Mouse (Mus musculus) embryonic facial prominence, embryonic 11.5 days (tissue): ENCODE data around the gene Gm20388. TPM values are rescaled to one million over a fixed set of nuclear protein-coding genes. Genes with fewer than 3 reads are reported as not detected.

ENCODE experiments used
- ATAC-seq: fragments of 200-750 bp; cut with Nextera tagmentation; replicated peaks from 2 replicates; pipeline ENCODE4 v1.8.0; 2017; ENCODE audit warnings: low read depth; ENCODE audit not compliant: insufficient number of reproducible peaks, low FRiP score, low TSS enrichment
- DNase-seq: peaks from one replicate; pipeline ENCODE4 v3.0.0-alpha.2; 2015; ENCODE audit warnings: low spot score
- H3K27ac ChIP-seq: fragments of 300-500 bp; sonication (generic); replicated peaks from 2 replicates; pipeline ENCODE4 v1.5.1; 2014; ENCODE audit warnings: mild to moderate bottlenecking, low read depth, low read length, control low read depth
- H3K27me3 ChIP-seq: fragments of 300-500 bp; sonication (generic); 2 replicates; pipeline ENCODE4 v1.6.1; 2014; ENCODE audit warnings: mild to moderate bottlenecking, low read length, moderate library complexity, mixed read lengths; ENCODE audit not compliant: control insufficient read depth, insufficient read depth
- H3K36me3 ChIP-seq: fragments of 300-500 bp; sonication (generic); replicated peaks from 2 replicates; pipeline ENCODE4 v1.6.1; 2014; ENCODE audit warnings: low read depth, mild to moderate bottlenecking, low read length, moderate library complexity, mixed read lengths; ENCODE audit not compliant: control insufficient read depth, insufficient read depth
- H3K4me1 ChIP-seq: fragments of 300-500 bp; sonication (generic); 2 replicates; pipeline ENCODE4 v1.6.1; 2014; ENCODE audit warnings: low read length, mixed read lengths; ENCODE audit not compliant: control insufficient read depth, insufficient read depth
- H3K4me2 ChIP-seq: fragments of 300-500 bp; sonication (generic); 2 replicates; pipeline ENCODE4 v1.6.1; 2014; ENCODE audit warnings: low read depth, mild to moderate bottlenecking, control low read depth, low read length, moderate library complexity
- H3K4me3 ChIP-seq: fragments of 300-500 bp; sonication (generic); 2 replicates; pipeline ENCODE4 v1.5.1; 2014; ENCODE audit warnings: low read depth, low read length, control low read depth
- H3K9ac ChIP-seq: fragments of 300-500 bp; sonication (generic); replicated peaks from 2 replicates; pipeline ENCODE4 v1.6.1; 2014; ENCODE audit warnings: mild to moderate bottlenecking, control low read depth, low read length
- H3K9me3 ChIP-seq: fragments of 300-500 bp; sonication (generic); replicated peaks from 2 replicates; pipeline ENCODE4 v1.6.1; 2016; ENCODE audit warnings: mild to moderate bottlenecking, low read length, inconsistent platforms, mixed read lengths; ENCODE audit not compliant: control insufficient read depth
- WGBS: fragments of 180-500 bp; shearing (Covaris S2); extraction: QIAGEN DNeasy Blood & Tissue Kit; methylation state at CpG from one replicate; pipeline ENCODE4 v1.1.7; 2014; 5-methylcytosine and 5-hydroxymethylcytosine counted together
- polyA plus RNA-seq: library from polyadenylated mRNA; unstranded; fragments of >200 nt; fragmentation: Nextera tagmentation; extraction: Ambion mirVana; gene quantifications from 2 replicates; pipeline ENCODE4 v1.2.1, GENCODE M21; 2014

Gm20388 gene
- polyA plus RNA-seq, 1 experiment from 2014 or later = 3.1 TPM

DNA sequence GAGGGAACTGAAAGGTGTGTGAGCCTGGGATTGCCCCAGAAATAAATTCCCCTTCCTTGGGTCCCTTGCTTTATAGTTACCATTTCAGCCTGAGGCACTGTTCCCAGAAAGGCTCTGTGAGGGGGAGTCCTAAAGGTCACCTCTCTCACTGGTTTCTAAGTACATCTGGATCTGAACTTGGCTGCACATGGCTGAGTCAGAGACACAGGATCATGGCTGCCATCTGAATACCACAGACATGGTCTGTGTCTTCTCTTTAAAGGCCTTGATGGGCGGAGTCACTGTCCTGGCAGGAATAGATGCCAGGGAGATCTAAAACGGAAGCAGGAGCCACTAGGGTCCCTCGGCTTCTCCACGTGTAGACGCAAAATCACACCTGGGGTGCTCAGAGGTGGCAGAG is 119.8 kb downstream of the Gm20388 start:
- Histone ChIP-seq H3K9me3 (no peaks in the 10 kb centered on the region), H3K4me1 (no peaks in the 10 kb centered on the region), H3K4me2 (no peak overlapping the region), H3K9ac (no peak overlapping the region), H3K4me3 (no peak overlapping the region), H3K36me3 (no peaks in the 10 kb centered on the region), H3K27ac (no peak overlapping the region), H3K27me3 (no peaks in the 10 kb centered on the region)
- WGBS = 79% methylated on average over 5 of the region's 5 CpGs
- no peak for DNase-seq
- no peak for ATAC-seq

DNA sequence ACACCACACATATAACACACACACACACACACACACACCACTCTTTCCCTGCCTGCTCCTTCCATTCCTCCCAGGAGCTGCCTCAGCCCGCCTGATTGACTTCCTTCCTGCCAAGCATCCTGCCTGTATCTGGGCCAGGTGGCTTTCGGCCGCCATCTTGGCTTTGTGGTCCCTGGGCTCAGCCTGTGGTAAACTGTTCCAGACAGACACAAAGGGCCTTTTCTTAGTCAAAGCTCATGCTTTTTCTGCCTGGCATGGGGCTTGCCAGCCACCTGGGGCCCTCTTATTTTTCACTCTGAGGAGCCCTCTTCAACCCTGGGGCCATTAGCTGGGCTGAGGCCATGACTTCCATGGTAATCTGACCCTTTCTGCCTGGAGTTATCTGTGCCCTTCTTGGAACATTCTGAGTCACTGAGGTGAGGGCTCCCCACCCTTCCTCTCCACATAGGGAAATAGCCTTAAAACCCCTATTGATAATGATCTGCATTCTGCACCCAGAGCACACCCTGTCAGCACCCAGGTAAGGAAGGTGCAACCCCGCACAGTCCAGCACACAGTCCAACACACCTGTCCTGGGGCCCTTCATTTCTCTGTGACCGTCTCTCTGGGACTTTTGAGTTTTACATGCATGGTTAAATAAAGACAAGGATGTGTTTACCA is 122.0 kb downstream of the Gm20388 start:
- WGBS = 74% methylated on average over 5 of the region's 5 CpGs
- 0 out of 2 replicates have a peak overlapping the region, but pooled peaks have one; percentile 21 for H3K27ac ChIP-seq
- H3K4me1 ChIP-seq = peaks cover 4% of the 10 kb centered on the region
- H3K4me3 ChIP-seq = no peak overlapping the region
- H3K4me2 ChIP-seq = no peak overlapping the region
- H3K9ac ChIP-seq = no peak overlapping the region
- DNase-seq (no peak), ATAC-seq (no peak)
- H3K27me3 ChIP-seq = no peaks in the 10 kb centered on the region
- no peaks in the 10 kb centered on the region for H3K36me3 ChIP-seq
- no peaks in the 10 kb centered on the region for H3K9me3 ChIP-seq

DNA sequence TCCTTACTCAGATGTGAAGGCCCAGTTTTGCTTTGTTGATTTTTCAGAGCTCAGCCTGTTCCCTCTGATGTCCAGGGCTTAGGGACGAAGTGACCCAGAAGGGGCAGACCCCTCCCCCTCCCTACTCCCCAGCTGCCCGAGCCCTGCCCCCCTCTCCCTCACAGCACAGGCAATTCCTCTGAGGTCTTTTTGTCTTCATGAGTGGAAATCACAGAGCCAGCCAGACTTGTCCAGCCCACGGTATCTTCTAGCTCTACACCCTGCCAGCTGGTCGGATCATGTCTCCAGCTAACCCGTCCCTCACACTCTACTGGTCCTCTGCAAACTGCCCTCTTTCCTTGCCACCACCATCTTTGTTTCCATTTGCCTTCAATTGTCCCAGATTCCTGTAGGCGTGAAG is 123.8 kb downstream of the Gm20388 start:
- WGBS = 31% methylated on average over 6 of the region's 6 CpGs
- ATAC-seq (no peak), DNase-seq (no peak)
- Histone ChIP-seq H3K4me2 (no peak overlapping the region), H3K9me3 (no peaks in the 10 kb centered on the region), H3K27me3 (no peaks in the 10 kb centered on the region), H3K9ac (no peak overlapping the region; the same call in 1 of the 2 replicates), H3K27ac (no peak overlapping the region; the same call in 1 of the 2 replicates), H3K36me3 (no peaks in the 10 kb centered on the region), H3K4me3 (no peak overlapping the region), H3K4me1 (peaks cover 4% of the 10 kb centered on the region)

DNA sequence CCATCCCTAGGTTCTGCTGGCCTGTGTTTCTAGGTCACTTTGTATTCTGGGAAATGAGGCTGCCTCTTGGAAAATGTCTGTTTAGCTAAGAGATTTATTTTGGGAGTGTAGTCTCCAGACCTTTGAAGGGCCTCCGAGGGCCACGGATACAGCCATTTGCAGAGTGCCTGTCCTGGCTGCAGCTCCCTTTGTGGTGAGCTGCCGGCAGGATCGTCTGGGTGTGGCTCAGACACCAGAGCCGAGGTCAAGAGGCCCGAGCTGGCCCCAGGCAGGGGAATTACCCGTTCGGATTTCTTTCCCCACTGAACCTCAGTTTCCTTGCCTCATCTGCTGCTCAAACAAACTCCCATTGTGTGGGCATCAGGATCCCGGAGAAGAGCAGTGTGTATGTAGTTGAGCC is 125.5 kb downstream of the Gm20388 start:
- no peak for DNase-seq
- peaks cover 4% of the 10 kb centered on the region for H3K4me1 ChIP-seq
- ATAC-seq = no peak

DNA sequence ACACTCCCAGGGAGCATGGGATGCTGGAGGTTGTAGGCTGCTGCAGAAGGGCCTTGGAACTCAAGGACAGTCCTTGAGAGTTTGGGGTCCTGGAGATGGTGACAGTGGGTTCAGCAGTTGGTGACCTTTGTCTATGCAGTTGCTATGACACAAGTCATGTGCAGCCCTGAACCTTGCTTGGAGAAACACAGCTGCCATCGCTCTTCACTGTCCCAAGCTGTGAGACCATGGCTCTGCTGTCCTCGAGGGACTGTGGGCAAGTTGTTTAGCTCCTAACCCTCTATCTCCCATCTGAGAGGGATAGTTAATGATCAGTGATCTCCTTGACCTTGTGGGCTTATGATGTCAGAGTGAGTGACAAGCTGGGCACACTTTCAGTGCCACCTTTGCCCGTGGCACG is 125.9 kb downstream of the Gm20388 start:
- Histone ChIP-seq H3K9me3 (no peaks in the 10 kb centered on the region), H3K36me3 (no peaks in the 10 kb centered on the region), H3K4me3 (no peak overlapping the region), H3K27me3 (no peaks in the 10 kb centered on the region), H3K27ac (no peak overlapping the region), H3K4me1 (peaks cover 4% of the 10 kb centered on the region), H3K9ac (no peak overlapping the region), H3K4me2 (no peak overlapping the region)
- 67% methylated on average over 4 of the region's 4 CpGs for WGBS
- DNase-seq (no peak), ATAC-seq (no peak)

More for the DNA sequence above, 125.5 kb downstream of the Gm20388 start:
- Histone ChIP-seq H3K9me3 (no peaks in the 10 kb centered on the region), H3K4me2 (no peak overlapping the region), H3K36me3 (no peaks in the 10 kb centered on the region), H3K9ac (no peak overlapping the region), H3K27ac (no peak overlapping the region), H3K4me3 (no peak overlapping the region), H3K27me3 (no peaks in the 10 kb centered on the region)
- 5% methylated on average over 9 of the region's 9 CpGs for WGBS

DNA sequence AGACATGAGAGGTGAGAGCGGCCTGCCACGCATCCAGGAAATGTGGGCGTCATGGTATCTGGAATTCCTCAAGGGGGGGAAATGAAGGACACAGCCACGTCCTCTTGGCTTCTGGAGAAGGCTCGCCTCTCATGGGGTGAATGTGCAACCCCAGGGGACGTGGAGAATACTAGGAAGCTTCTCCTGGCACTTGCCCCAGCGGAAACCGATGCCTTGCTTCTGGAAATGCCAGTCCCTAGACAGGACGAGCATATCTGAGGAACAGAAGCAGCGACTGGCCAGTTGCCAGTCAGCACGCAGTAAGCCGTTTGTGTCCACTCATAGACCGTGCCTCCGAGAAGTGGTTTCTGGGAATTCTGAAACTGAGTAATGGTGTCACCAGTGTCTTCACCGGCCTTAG is 126.6 kb downstream of the Gm20388 start:
- Histone ChIP-seq H3K27ac (no peak overlapping the region), H3K9ac (no peak overlapping the region), H3K4me1 (peaks cover 4% of the 10 kb centered on the region), H3K9me3 (no peaks in the 10 kb centered on the region), H3K4me3 (no peak overlapping the region), H3K27me3 (no peaks in the 10 kb centered on the region), H3K4me2 (no peak overlapping the region), H3K36me3 (no peaks in the 10 kb centered on the region)
- DNase-seq (no peak), ATAC-seq (no peak)
- 83% methylated on average over 15 of the region's 15 CpGs for WGBS

DNA sequence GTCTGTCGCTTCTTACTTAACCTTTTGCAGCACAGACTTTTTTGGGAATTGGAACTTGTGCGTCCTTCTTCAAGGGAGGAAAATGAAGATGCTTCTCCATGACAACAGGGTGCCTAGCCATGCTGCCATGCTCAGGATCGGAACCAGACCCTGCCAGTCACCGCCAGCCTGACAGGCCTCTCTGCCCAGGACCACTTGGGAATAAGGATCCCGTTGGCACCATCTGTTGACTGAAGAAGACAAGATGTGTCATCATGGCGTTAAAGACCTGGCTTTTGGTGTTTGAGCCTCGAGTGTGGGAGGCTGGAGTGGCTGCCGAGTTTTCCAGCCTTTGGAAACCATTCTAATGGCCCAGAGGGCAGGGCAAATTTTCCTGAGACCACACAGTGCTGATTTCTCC is 127.0 kb downstream of the Gm20388 start:
- no peaks in the 10 kb centered on the region for H3K36me3 ChIP-seq
- ATAC-seq (no peak), DNase-seq (no peak)
- 85% methylated on average over 8 of the region's 8 CpGs for WGBS
- no peak overlapping the region for H3K27ac ChIP-seq
- no peak overlapping the region for H3K9ac ChIP-seq
- no peak overlapping the region for H3K4me2 ChIP-seq
- peaks cover 4% of the 10 kb centered on the region for H3K4me1 ChIP-seq
- H3K4me3 ChIP-seq = no peak overlapping the region
- H3K9me3 ChIP-seq = no peaks in the 10 kb centered on the region
- no peaks in the 10 kb centered on the region for H3K27me3 ChIP-seq

DNA sequence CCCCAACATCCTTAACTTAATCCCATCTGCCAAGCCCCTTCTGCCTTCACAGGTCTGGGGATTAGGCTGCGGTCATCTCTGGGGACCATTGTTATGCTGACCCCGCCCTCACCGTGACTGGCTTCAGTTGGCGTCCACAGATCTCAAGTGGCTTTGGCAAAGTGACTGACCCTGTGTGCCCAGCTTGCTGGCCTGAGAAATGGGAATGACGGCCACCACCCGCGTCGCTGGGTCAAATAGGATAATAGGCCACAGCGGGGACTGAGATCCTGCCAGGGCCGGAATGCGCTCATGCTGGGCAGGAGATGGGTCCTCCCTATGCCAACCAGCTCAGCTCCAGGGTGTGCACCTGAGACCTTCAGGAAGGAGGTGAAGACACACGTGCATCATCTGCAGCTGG is 128.1 kb downstream of the Gm20388 start:
- H3K36me3 ChIP-seq = no peaks in the 10 kb centered on the region
- peaks cover 4% of the 10 kb centered on the region for H3K4me1 ChIP-seq
- no peak overlapping the region for H3K4me3 ChIP-seq
- DNase-seq (no peak), ATAC-seq (no peak)
- H3K4me2 ChIP-seq = no peak overlapping the region
- no peaks in the 10 kb centered on the region for H3K9me3 ChIP-seq
- 90% methylated on average over 12 of the region's 12 CpGs for WGBS
- H3K9ac ChIP-seq = no peak overlapping the region
- no peak overlapping the region for H3K27ac ChIP-seq
- no peaks in the 10 kb centered on the region for H3K27me3 ChIP-seq
